Mouse (Mus musculus) MEL (cell line): ENCODE data around the gene Fbxl5.

Experiments
- CHD1 ChIP-seq: IDR thresholded peaks from 2 replicates; pipeline ENCODE4 v1.6.1; 2012; ENCODE audit warnings: low read depth, mild to moderate bottlenecking, inconsistent platforms, low read length, improper control_type of control experiment
- CTCF ChIP-seq, 3 experiments: IDR thresholded peaks in 2 of 3; conservative IDR thresholded peaks in 1 of 3; 2 replicates each; pipeline ENCODE4 v1.5.1; 2011 to 2012; ENCODE audit warnings: low read length in 3 of 3, low read depth in 2 of 3, mild to moderate bottlenecking in 2 of 3, improper control_type of control experiment in 1 of 3, inconsistent platforms in 1 of 3, mixed read lengths in 1 of 3, moderate library complexity in 1 of 3; ENCODE audit not compliant: control insufficient read depth in 1 of 3, insufficient read depth in 1 of 3, poor library complexity in 1 of 3, severe bottlenecking in 1 of 3
- ELF1 ChIP-seq: IDR thresholded peaks from 2 replicates; pipeline ENCODE4 v1.6.1; 2014; ENCODE audit warnings: low read depth, mild to moderate bottlenecking, inconsistent platforms, low read length, improper control_type of control experiment, moderate library complexity
- EP300 ChIP-seq, 2 experiments: IDR thresholded peaks; 2 replicates each; pipeline ENCODE4 v1.6.1; 2011; ENCODE audit warnings: improper control_type of control experiment in 2 of 2, low read length in 2 of 2, low read depth in 1 of 2, mild to moderate bottlenecking in 1 of 2
- GATA1 ChIP-seq: IDR thresholded peaks from 2 replicates; pipeline ENCODE4 v1.6.1; 2011; ENCODE audit warnings: low read depth, low read length, improper control_type of control experiment
- HCFC1 ChIP-seq: IDR thresholded peaks from 2 replicates; pipeline ENCODE4 v1.6.1; 2012; ENCODE audit warnings: low read depth, mild to moderate bottlenecking, inconsistent platforms, low read length, improper control_type of control experiment, moderate library complexity
- MAX ChIP-seq: IDR thresholded peaks from 2 replicates; pipeline ENCODE4 v1.6.1; 2011; ENCODE audit warnings: low read length, improper control_type of control experiment
- POLR2A ChIP-seq, 2 experiments: IDR thresholded peaks; 2 replicates each; pipeline ENCODE4 v1.6.1; 2011 to 2012; ENCODE audit warnings: low read length in 2 of 2, mild to moderate bottlenecking in 2 of 2, control low read depth in 1 of 2, improper control_type of control experiment in 1 of 2, low read depth in 1 of 2, moderate library complexity in 1 of 2; ENCODE audit not compliant: control insufficient read depth in 1 of 2, insufficient read depth in 1 of 2, poor library complexity in 1 of 2
- POLR2AphosphoS5 ChIP-seq: IDR thresholded peaks from 2 replicates; pipeline ENCODE4 v1.6.1; 2012; ENCODE audit warnings: low read depth, borderline replicate concordance, mild to moderate bottlenecking, inconsistent platforms, low read length, moderate library complexity, mixed read lengths
- SIN3A ChIP-seq: IDR thresholded peaks from 2 replicates; pipeline ENCODE4 v1.6.1; 2012; ENCODE audit warnings: low read length, improper control_type of control experiment, inconsistent platforms
- TCF12 ChIP-seq: IDR thresholded peaks from 2 replicates; pipeline ENCODE4 v1.6.1; 2014; ENCODE audit warnings: low read depth, mild to moderate bottlenecking, inconsistent platforms, low read length, improper control_type of control experiment, moderate library complexity
- UBTF ChIP-seq: IDR thresholded peaks from 2 replicates; pipeline ENCODE4 v1.6.1; 2012; ENCODE audit warnings: low read depth, mild to moderate bottlenecking, inconsistent platforms, low read length, improper control_type of control experiment, moderate library complexity, borderline replicate concordance; ENCODE audit not compliant: insufficient read depth

GRCm38 (mm10) chr5:43800700-43801099 lies 20.7 kb downstream of the Fbxl5 start:
- TF ChIP-seq POLR2A (IDR thresholded peaks at IDR 0.05; ENCODE audit: control insufficient read depth in 1 of 2, insufficient read depth in 1 of 2, low read depth in 1 of 2, low read length in 2 of 2, poor library complexity in 1 of 2) (no peak), POLR2AphosphoS5 (no peak), CTCF (IDR thresholded peaks at IDR 0.05 in 2 of 3, conservative IDR thresholded peaks at IDR 0.05 in 1 of 3; ENCODE audit: control insufficient read depth in 1 of 3, insufficient read depth in 1 of 3, low read depth in 2 of 3, low read length in 3 of 3, poor library complexity in 1 of 3, severe bottlenecking in 1 of 3) (no peak), GATA1 (no peak), HCFC1 (no peak), UBTF (no peak), EP300 (IDR thresholded peaks at IDR 0.05; ENCODE audit: low read depth in 1 of 2, low read length in 2 of 2) (no peak), TCF12 (no peak), ELF1 (no peak), CHD1 (no peak), SIN3A (no peak), MAX (no peak)
